Mouse (Mus musculus) large intestine, adult 2 months (tissue): ENCODE results near the gene Maml3. TPM values are rescaled to one million over a fixed set of nuclear protein-coding genes. Genes with fewer than 3 reads are reported as not detected.

Experiments used
- DNase-seq: peaks from one replicate; pipeline ENCODE4 v3.0.0-alpha.2; 2012; ENCODE audit warnings: low read depth, low spot score
- WGBS: fragments of 180-500 bp; shearing (Covaris S2); methylation state at CpG from one replicate; pipeline ENCODE4 v1.1.7; 2018; 5-methylcytosine and 5-hydroxymethylcytosine counted together
- polyA plus RNA-seq: library from polyadenylated mRNA; depleted of rRNA; stranded (reverse); fragments of >200 nt; gene quantifications from 2 replicates; pipeline ENCODE4 v1.2.3, GENCODE M21; 2012

The Maml3 gene
- polyA plus RNA-seq, 1 experiment, result 1.8 TPM

GRCm38 (mm10) chr3:51965436-51965835 lies 139.4 kb downstream of the Maml3 start:
- 27% methylated on average over 2 of the region's 2 CpGs for WGBS

GRCm38 (mm10) chr3:51965008-51965407 lies 139.9 kb downstream of the Maml3 start:
- 21% methylated on average over 3 of the region's 3 CpGs for WGBS
- no peak for DNase-seq

More at GRCm38 (mm10) chr3:51965436-51965835, 139.4 kb downstream of the Maml3 start:
- no peak for DNase-seq

DNA sequence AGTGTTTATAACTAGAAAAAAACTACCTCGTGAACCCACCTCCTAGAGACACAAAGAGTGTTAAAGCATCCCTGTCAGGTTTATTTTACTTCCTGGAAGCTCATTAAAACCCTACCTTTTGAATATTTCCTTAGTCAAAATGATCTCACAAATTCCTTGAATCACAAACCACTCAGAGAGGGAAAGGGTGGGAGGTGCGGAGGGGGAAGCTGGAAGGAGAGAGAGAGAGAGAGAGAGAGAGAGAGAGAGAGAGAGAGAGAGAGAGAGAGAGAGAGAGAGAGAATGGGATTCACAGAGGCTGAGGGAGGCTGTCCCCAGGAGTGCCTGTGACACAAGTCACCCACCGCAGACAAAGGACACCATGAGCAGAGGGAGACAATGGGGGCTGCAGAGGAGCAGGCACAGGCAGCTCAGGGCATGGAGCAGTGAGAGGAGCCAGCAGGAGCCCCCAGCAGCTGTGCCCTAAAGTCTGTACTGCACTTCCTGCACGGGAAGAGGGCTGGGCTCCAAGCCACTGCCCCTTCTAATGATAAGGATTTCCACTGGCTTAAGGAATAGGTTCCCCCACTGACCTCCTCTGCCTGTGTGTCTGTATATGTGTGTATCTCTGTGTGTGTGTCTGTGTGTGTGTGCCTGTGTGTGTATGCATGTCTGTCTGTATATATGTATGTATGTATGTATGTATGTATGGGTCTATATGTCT lies 140.8 kb downstream of the Maml3 start:
- WGBS, result 48% methylated on average over 4 of the region's 4 CpGs
- no peak for DNase-seq

DNA sequence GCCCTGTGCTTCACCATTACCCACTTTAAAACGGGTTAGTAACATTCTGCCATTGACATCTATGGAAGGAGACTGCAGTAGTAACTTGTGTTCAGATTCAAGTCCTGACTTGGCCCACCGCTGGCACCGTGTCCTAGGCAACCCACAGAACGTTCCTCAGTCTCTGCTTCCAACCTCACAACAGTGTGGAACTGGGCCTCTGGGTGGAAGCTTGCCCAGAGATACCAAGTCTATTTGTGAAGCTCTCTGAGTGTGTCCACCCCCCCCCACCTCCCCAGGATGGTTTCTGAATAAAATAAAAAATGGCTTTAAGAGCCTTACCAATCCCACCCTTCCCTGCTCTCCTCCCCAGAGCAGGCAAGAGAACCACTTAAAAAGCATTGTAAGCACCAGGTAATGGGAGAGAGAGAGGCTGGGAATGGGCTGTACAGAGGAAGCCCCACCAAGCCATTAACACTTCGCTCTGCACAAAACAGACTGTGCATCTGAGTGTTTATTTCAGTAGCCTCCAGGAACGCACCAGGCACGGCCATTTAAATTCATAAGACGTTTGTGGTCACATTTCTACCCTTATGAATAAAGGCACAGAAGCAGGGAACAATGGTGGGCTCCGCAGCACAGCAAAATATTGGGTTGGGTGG lies 141.6 kb downstream of the Maml3 start:
- 87% methylated on average over 9 of the region's 9 CpGs for WGBS

GRCm38 (mm10) chr3:51958751-51959150 lies 146.1 kb downstream of the Maml3 start:
- DNase-seq, result no peak
- 50% methylated on average over 2 of the region's 2 CpGs for WGBS

More for the DNA sequence above, 141.6 kb downstream of the Maml3 start:
- DNase-seq, result no peak

DNA sequence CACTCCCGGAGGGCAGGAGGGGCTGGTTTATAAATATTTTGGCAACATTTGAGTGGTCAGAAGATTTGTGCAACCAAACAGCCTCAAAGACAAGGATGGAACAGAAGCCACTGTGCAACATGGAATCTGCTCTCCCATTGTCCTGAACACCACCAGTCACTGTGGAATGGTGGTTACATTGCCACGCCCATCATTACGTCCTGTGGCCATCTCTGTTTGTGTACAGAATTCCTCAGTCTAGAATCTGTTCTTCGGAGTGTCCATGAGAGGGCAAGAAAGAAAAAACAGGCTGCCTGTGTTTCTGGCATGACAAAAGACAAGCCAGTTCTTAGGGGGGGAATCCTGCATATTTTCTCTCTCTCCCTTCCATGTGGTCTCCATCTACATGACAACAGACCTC lies 150.4 kb downstream of the Maml3 start:
- no peak for DNase-seq
- WGBS, result 35% methylated on average over 4 of the region's 4 CpGs

DNA sequence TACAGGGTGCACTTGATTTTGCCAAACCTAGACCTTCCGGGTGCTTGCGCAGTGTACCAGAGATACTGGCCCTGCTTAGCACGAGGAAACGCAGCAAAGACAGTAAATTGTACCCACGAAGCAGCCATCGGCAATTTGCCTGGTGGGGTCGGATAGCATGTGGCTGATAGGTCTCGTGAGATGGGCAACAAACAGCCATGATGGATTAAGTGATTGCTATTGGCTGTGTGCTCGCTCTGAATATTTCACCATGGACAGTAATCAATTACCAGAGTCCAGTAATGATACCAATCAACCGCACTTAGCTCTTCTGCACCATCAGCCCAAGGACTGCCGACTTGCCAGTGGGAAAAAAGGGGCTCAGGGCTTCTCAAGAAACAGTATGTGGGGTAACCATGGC lies 150.9 kb downstream of the Maml3 start:
- 94% methylated on average over 11 of the region's 11 CpGs for WGBS
- no peak for DNase-seq

DNA sequence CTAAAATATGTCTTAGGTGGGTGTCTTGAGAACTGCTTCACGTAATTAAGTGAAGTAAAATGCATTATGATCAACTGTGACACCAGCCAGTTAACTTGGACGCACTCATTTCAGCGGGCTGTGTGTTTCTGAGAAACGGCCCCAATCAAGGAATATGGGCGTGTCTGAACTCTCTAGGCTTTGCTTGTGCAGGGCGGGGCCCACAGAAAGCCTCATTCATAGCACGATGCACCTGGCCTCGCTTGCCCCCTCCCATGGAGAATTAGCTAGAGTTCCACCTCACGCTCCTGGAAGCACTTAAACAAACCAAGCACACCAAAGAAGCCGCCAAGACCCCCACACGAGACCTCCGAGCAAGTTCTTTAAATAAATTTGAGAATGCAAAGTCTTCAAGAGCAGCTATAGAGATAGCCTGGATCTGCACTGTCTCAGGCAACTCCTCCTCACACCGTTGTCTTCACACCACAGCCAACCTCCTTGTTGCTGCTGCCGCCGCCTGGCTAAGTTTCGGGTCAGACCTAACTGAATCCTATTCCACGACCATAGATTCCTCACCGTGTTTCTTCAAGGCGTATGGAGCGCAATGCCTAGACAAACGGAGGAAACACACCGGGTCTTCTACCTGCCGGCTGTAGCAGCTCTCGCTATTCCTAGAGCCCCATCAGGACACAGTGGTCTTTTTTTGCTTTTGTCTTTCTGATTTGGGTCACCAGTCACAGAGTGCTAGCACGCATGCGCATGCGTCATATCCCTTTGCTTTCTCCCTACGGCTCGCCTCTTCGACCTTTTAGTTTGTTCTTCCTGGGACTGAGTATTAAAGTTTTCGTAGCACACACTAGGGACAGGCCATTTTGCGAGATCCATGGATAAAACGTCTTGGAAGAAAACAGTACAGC lies 151.9 kb downstream of the Maml3 start:
- peak; percentile 39 for DNase-seq
- WGBS, result 41% methylated on average over 33 of the region's 33 CpGs

- 35% methylated on average over 9 of the region's 9 CpGs for WGBS
- peak; percentile 18 for DNase-seq
These were observed 152.6 kb downstream of the Maml3 start for GRCm38 (mm10) chr3:51952267-51952666.

GRCm38 (mm10) chr3:51949651-51950050 lies 155.2 kb downstream of the Maml3 start:
- no peak for DNase-seq
- WGBS, result 82% methylated on average over 8 of the region's 8 CpGs

DNA sequence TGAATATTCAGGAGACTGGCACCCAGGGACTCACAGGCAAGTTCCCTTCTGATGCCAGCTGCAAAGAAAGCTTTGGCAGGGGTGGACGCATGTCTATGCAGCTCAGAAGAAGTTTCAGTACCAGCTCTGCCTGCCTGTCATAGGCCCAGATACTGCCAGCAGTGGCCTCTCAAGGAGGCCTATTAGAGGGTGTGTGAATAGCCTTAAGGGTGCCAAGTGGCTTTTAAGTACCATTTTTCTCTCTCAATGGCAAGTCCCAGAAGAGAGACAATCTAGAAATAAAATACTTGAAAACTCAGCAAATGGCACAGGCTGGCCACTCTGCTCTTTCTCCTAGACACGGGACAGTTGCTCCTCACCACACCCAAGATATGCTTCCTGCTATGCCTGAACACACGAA lies 157.7 kb downstream of the Maml3 start:
- DNase-seq, result no peak
- WGBS, result 64% methylated on average over 3 of the region's 3 CpGs

GRCm38 (mm10) chr3:51943642-51944041 lies 161.2 kb downstream of the Maml3 start:
- 71% methylated on average over 8 of the region's 8 CpGs for WGBS

GRCm38 (mm10) chr3:51941781-51942180 lies 163.1 kb downstream of the Maml3 start:
- 68% methylated on average over 8 of the region's 8 CpGs for WGBS
- DNase-seq, result no peak

More at GRCm38 (mm10) chr3:51943642-51944041, 161.2 kb downstream of the Maml3 start:
- no peak for DNase-seq

GRCm38 (mm10) chr3:51939864-51940263 lies 165.0 kb downstream of the Maml3 start:
- 93% methylated on average over 7 of the region's 7 CpGs for WGBS
- no peak for DNase-seq

DNA sequence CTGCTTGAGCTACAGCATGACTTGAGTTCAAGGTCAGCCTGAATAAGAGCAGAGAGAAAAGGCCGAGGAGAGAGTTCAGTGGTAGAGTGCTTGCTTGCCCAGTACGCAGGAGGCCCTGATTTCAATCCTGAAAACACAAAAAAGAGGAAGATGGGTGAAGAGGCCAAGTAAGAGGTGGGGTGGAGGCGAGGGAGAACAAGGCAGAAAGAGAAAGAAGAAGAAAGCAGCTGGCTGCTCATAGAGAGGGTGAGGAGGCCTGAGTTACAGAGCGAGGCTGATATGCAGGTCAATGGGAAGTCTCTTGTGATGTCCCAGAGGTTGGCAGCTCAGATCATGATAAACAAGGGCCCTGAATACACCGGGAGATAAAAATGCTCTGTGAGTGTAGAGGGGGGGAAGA lies 165.8 kb downstream of the Maml3 start:
- WGBS, result 84% methylated on average over 5 of the region's 5 CpGs
- DNase-seq, result no peak

DNA sequence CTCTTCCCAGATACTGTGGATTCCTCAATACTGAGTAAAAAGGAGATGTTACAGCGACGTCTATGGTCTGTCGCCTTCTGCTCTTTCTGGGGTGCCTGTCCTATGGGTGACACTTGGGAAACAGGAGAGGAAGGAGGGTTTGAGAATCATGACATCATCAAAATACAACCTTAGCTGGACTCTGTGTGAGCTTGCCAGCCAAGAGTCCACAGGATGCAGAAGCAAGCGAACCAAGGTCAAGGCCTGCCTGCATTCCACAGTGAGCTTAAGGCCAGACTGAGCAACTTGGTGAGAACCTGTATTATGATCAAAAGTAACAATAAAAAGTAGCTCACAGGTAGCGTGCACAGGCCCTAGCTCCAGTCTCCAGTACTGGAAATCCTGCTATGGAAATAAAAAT lies 167.7 kb downstream of the Maml3 start:
- no peak for DNase-seq
- 93% methylated on average over 5 of the region's 5 CpGs for WGBS

DNA sequence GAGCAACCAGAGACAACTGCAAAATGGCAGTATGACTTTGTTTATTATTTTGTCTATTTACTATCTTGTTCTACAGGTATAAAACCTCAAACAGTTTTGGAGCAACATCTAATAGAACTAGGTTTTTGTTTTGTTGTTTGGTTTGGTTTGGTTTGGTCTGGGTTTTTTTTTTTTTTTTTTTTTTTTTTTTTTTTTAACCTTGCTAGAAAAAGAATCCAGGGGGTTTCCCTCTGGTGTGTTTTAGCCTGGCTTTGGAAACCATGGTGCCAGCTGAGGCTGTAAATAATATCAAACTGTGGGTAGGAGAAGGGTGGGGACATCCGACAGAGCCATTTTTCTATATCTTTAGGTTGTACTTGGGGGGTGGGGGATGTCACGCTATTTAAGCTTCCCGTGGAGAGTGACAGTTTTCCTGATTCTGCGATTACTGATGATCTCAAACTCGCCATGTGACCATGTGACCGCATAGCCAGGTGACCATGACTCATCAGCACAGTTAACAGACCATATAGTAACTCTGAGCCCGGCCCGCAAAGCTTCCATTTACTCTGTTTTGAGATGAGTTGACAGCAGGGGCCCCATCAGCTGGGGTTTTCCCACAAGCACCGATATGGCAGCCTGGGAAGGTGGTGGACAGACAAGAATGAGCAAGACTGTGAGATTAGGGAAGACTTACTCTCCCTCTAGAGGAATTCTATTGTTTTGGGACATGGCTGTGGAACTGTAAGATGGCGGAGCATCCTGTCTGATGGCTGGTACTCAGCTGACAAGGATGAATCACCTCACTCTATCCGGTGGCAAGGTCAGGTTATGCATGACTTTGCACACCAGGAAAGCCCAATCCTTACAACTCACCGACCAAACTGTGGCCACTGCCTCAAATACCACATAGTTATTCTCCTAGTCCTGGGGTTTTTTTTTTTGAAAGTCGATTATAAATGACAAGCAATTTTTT lies 170.1 kb downstream of the Maml3 start:
- no peak for DNase-seq
- 94% methylated on average over 13 of the region's 13 CpGs for WGBS

- WGBS, result 93% methylated on average over 14 of the region's 14 CpGs
- DNase-seq, result no peak
These were observed 176.7 kb downstream of the Maml3 start for GRCm38 (mm10) chr3:51928188-51928587.

- no peak for DNase-seq
- WGBS, result 97% methylated on average over 7 of the region's 7 CpGs
These were observed 177.3 kb downstream of the Maml3 start for GRCm38 (mm10) chr3:51927591-51927990.
